Mouse (Mus musculus) thymus, postnatal 36 days (tissue): ENCODE measurements around the gene Dctpp1.
A peak's percentile ranks its signal among the peaks of the same experiment; 100 is the strongest.

Source experiments
- DNase-seq, 2 experiments: peaks; one replicate each; pipeline ENCODE4 v3.0.0; 2022; ENCODE audit warnings: mixed read lengths in 2 of 2

Dctpp1 gene

DNA sequence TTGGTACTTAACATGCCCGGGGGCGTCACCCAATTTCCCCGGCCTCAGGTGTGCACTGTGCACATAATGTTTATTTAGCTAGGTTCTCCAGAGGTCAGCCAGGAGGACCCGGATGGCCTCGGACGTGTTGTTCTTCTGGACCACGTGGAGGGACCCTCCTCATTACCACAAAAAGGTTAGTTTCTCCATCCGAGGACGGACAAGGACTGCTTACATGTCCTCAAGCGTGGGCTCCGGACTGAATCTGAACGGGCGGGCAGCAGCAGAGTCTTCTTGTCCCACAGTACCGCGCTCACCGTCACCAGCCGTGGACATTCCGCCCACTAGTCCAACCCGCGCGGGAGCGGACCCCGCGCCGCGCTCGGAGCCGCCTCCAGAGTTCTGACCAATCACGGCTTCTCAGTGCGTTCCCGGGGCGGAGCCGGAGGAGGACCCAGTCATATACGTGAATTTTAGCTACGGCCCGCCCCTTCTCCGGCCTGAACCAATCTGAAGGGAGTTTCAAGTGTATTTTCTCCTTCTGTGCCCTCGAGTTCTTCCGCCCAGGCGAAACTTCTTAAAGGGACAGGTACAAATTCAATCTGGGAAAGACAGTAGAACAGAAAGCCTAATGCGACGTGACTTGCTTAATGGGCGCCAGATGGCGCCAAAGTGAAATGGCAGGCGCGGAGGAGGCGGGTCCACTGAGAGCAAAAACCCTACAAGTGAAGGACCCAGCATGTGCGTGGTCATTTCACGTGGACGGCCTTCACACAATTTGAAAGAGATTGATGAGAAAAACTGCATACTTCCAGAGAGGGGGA, at the start of gene Dctpp1:
Dctpp1 (minus strand) TSS at position 401 of the 803 bp plus-strand sequence.
- DNase-seq = peak; percentile 96 to 98

DNA sequence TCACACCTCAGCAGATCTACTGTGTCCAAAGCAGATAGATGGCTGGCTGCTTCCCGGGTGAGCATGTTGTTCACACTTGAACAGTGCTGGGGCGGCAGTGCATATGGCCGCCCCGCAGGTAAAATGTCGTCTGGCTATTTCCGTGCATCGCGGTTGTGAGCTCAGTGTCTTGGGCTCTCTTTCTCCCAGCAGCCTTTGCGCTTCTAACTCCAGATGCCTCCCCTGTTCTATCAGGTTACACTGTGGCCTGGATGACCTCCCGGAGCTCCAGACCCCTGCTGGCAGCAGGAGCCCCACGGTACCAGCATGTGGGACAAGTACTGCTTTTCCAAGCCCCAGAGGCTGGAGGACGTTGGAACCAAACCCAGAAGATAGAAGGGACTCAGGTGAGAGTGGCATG, 49.4 kb upstream of the Dctpp1 start:
- no peak for DNase-seq

DNA sequence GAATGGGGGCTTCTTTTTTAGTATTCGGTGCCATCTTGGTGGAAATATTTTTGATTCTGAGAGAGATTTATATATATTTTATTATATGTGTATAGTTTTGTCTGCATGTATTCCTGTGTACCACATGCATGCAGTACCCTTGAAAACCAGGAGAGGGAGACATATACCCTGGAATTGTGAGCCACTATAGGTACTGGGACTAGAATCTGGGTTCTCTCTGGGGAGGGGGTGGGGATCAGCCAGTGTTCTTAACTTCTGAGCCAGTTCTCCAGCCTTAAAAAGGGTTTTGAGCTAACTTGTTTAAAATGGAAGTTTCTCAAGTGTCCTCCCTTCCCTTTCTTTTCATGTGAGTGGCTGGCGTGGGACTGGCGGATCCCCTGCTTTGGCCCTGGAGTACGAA, 48.4 kb upstream of the Dctpp1 start:
- no peak for DNase-seq

DNA sequence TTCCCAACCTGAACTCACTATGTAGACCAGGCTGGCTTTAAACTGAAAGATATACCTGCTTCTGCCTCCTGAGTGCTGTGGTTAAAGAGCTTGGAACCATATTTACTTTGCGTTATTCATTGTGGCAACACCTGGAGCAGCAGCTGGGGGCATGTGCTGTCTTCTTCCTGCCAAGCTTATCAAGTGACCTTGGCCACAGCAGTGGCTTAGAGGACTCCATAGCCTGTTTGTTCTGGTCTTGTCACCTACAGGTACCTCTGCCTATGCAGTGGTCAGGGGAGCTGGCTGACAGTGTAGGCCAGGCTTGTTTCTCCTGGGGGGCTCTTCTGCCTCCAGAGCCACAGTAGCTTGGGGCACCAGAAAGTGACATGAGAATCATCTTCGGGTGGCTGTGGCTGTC, 47.9 kb upstream of the Dctpp1 start:
- DNase-seq = peak; percentile 26 to 39

DNA sequence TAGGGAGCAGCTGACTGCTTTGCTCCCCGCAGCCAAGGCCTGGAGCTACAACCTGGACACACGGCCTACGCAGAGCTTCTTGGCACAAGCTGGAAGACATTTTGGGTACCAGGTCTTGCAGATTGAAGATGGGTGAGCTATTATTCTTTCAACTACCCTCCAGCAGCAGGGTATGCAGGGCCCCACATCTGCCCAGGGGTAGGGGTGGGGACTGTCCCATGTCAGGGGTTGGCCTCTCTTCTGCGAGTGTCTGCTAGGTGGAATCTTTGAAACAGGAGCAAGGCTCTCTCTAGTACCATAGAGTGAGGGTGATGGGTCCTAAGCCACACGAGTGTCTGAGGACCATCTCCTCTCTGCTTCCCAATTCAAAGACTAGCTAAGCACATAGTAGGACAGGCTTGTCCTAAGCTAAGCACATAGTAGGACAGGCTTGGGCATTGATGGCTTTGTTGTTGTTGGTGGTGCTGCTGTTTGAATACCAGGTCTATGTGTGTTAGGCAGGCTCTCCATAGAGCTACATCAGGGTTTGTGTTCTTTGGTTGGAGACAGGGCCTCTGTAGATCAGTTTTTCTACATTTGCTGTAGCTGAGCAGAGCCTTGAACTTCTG, 37.2 kb upstream of the Dctpp1 start:
- DNase-seq = no peak

DNA sequence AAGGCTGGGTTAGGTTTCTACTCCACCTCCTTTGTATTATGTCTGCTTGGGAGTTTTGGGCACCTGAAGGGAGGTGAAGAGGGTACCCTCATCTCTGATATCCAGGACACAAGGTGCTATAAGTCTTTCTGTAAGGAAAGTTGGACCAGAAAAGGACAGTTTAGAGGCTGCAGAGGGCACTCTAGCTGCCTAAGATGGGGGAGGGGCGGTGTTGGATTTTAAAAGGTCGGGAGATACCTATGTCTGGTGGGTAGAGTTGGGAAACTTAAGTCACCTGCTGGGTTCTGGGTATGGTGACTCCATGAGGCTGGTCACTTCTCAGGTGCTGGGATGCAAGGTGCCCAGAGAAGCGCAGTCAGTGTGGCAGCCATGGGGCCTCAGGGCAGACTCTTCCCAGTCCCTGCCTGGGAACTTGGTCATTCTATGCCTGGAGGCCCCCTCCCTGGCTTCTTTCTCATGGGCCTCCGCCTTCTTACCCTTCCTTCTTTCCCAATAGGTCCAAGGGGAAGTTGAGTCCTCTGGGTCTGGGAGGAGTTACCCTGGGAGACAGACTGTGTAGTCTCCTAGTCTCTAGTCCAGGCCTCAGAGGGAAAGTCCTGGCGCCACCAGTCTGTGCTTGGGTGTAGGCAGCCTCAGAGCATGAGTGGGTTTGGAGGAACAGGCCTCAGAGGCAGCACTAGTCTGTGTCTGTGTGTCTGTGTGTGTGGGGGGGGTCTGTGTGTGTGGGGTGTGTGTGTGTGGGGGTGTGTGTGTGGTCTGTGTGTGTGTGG, 36.5 kb upstream of the Dctpp1 start:
- DNase-seq = peak; percentile 47 to 60

DNA sequence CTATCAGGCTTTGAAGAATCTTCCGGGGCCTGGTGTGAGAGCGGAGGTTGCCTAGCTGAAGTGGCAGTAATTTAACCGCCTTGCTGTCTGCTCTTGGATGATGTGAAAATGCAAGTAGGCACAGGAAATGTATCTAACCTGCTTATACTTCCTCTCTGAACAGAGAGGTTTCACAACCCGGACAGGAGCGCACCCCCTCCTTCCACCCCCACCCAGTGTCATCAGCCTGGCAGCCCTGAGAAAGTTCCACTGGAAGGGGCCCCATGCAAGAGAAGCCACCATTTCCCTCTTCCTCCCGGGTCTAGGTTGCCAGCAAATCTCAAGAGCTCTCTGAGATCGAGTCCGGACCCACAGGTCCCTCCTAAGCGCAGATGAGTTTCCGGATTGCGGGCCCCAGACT, 35.6 kb upstream of the Dctpp1 start, which contains the start of gene Itgal:
Itgal (plus strand) TSS at position 163 of the 400 bp plus-strand sequence.
- peak; percentile 76 to 83 for DNase-seq

DNA sequence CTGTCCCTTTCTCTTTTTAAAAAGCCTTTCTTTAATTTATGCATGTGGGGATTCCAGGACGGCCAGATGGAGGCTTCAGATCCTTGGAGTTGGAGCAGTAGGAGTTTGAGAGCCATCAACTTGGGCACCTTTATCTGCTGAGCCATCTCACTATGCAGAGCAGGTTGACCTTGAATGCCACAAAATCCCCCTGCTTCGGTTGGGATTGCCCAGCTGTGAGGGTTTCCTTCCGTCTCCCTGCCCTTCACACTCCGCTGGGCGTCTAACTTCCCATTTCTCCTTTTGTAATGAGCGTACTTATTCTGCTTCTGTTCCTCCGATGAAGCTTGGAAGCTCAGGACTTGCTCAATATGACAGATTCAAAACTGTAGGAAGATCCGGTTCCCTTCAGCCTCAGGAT, 29.6 kb upstream of the Dctpp1 start:
- DNase-seq = no peak

DNA sequence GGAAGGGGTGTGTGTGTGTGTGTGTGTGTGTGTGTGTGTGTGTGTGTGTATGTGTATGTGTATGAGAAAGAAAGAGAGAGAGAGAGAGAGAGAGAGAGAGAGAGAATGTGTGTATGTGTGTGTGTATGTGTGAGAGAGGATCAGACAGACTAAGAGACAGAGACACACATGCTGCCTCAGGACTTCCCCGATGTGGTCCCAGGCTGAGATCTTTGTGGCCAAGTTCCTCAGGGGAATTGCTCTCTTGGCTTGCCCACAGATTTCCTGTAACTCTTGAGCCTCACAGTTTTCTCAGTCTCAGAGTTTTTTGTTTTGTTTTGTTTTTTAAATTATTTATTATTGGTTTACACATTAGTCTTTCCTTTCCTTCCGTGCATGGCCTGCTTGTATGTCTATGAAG, 28.8 kb upstream of the Dctpp1 start:
- DNase-seq = no peak

DNA sequence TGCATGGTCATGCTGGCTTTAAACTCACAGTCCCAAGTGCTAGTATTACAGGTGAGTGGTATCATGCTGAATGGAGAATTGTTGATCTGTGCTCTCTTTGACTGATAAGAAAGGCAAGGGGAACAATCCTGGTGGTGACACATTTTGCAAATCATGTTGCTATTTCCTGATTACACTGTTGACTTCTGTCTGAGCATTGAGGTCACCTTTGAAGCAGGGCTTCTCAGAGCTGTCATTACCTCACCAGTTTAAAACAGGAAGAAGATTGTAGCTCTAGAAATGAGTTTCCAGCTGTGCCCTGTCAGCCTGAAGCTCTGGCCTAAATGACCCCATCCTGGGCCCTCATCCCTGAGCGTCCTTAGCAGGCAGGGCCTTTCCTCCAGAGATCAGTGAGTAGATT, 27.4 kb upstream of the Dctpp1 start:
- no peak for DNase-seq

DNA sequence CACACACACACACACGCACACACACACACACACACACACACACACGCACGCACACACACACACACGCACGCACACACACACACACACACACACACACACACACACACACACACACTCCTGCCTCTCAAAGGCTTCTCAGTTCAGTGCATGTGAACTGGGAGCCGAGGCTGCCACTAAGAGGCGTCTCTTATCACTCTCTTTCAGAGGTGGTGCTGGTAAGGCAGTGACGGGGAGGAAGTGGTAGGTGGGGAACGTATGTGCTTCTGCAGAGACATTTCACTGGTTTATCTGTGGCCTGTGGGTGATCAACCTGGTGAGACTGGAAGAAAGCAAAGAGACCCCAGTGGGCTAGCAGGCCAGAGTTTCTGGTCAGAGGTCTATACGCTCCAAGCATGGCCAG, 24.6 kb upstream of the Dctpp1 start:
- DNase-seq = peak; percentile 56 to 71

DNA sequence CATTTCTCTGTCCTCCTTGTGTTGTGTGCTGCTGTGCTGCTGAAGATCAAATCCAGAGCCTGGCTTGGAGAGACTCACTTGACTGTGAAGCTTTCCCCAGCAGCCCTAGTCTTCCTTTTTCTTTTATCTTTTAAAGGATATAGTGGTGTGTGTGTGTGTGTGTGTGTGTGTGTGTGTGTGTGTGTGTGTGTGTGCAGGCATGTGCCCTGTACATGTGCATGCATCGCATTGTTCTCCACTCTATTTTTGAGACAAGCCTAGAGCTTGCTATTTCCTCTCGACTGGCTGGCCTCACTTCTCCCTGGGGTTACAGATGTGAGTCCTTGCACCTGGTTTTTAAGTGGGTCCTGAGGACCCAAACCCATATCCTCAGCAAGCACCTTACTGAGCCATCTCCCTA, 21.7 kb upstream of the Dctpp1 start:
- peak; percentile 58 to 63 for DNase-seq

DNA sequence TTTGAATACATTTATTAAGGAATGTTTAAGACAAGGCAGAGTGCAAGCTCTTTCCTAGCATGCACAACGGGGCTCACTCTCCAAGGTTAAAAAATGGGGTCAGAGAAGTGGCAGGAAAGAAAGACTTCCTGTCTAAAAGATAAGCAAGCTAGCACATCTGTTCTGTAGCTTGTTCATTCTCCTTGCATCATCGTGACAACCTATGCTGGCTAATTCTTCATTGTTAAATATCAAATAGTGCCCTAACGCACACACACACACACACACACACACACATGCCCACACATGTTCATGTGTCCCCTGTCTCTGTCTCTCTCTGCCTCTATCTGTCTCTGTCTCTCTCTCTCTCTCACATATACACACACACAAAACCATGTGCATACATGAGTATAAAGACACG, 20.6 kb upstream of the Dctpp1 start:
- peak; percentile 33 to 46 for DNase-seq

DNA sequence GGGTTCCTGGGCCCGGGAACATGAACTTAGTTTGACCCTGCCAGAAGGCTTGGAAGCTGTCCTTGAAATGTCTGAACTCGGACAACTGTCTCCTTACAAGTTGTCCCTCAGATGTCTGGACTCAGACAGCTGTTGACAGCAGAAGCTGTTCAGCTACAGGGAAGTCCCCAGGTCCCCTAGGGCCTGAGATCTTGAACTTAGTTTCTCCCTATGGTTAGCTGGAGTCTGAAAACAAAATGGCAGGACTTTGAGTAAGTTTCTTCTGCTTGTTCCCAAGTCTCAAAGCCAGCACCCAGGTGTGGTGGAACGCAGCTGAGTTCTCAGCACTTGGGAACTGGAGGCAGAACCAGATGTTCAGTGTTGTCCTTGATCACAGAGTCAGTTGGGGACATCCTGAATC, 19.6 kb upstream of the Dctpp1 start:
- peak; percentile 43 to 59 for DNase-seq

DNA sequence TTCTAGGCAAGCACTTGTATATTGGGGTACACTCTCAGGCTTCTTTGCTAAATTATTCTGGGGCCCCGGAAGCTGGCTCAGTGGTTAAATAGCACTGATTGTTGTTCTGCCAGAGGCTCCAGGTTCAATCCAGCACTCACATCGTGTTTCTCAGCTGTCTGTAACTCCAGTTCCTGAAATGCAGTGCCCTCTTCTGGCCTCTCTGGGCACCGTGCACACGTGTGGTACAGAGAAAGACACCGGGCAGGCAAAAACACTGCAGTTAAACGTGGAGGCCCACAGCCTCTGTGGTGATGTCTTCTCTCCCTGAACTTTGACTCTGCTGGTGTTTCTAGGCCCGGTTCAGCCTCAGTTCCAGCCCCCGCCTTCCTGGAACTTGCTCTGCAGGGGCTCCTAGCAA, 17.8 kb upstream of the Dctpp1 start:
- peak; percentile 78 to 82 for DNase-seq

DNA sequence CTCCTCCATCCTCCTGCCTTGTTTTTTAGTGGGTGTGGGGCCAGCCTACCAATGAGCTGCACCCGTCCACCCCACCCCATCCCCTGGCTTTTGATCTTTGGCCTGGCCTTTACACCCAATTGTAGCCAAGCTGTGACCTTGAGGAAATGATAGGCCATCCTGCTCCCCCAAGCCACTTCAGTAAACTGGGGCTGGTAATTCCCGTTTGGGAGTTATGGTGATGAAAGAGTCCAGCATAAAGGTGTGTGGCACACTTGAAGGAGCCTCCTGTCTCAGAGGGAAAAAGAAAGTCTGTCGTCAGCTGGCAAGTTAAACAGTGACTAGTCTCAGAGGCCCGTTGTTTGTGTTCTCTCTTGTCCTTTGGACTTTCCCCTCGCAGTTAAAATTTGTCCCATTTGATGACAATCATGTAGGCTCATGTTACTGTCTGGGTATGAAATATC, 16.0 kb upstream of the Dctpp1 start:
- no peak for DNase-seq

DNA sequence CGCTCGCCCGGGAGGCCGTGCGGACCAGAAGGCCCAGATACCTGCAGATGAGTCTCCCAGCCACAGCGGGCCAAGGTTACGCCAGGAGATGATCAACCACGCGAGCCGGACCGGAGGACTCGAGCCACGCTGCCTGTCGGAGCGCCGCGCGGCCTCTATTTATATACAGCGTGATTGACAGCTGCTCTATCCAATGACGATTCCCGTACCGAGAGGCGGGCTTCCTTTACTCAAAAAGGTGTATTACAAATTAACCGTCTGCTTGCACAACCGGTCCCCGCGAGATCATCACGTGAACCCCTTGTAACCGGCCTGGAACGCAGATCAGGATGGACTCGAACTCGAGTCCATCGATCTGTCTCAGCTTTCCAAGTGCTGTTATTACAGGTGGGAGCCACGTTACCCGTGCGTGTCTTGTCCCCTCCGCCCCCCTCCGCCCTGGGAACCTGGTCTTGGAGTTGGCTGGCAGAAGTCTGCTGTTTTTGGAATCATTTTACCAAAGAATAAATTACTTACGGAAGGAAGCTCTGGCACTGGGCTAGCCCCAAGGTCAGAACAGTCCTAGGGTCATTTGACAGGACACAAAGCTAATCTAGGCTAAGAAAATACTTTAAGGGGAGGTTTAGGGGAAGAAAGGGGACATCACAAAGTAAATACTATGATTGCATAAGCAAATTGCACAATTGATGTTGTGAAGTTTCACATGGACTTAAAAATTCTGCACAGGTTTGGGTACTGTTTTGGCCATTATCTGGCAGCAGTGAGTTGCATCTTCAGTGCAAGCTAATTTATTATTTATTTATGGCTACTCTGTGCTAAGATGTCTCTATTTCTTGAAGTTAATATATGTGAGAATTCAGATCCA, 13.6 kb upstream of the Dctpp1 start, which contains the start of gene Sephs2:
Sephs2 (minus strand) TSS at position 131 of the 865 bp plus-strand sequence.
- DNase-seq = peak; percentile 91 to 95

DNA sequence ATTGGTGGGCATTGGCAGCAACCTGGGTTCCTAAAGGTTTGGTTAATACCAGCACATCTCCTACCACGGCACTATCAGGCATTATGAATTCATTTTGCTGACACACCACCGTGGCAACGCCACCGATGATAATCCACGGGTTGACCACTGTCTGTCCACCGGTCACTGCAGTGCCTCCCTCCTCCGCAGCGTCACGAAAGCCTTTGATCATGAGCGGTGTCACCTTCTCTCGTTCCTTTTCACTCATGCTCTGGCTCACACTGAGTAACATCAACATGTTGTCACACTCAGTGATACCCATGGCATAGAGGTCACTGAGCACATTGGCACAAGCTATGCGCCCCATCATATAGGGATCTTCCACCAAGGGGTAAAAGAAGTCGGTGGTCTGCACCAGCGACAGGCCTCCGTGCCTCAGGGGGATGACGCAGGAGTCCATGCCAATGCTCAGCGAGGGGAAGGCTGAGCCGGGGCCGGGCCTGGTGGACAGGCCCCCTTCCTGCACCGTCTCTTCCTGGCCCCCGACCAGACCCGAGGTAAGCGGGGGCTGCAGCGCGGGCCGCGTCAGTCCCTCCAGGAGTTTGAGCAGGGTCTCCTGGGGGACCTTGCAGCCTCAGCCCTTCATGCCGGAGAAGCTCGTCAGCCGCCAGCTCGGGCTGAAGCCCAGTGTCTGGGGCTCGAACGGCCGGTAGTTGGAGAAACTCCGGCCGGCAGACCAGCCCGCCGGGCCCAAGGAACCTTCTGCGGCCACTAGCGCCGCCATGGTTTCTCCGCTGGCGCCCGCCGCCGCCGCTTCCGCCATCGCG, 12.8 kb upstream of the Dctpp1 start:
- peak in 1 of 2 experiments; percentile 63 for DNase-seq

DNA sequence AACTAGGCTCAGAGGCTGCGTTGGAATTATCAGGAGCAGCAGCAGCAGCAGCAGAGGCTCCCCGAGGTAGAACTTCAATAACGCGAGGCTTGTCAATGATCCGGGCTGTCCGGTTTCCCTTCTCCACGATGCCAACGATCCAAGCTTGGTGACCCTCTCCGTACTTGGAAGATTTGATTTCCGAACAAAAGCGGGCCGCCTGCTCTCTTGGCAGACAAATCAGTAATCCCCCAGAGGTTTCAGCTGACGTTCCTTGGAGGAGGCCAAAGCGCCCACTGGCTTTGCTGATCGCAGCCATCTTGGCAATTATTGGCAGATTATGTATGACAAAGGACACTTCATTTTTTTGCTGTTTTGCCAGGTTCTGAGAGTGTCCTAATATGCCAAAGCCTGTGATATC, 12.1 kb upstream of the Dctpp1 start:
- no peak for DNase-seq

DNA sequence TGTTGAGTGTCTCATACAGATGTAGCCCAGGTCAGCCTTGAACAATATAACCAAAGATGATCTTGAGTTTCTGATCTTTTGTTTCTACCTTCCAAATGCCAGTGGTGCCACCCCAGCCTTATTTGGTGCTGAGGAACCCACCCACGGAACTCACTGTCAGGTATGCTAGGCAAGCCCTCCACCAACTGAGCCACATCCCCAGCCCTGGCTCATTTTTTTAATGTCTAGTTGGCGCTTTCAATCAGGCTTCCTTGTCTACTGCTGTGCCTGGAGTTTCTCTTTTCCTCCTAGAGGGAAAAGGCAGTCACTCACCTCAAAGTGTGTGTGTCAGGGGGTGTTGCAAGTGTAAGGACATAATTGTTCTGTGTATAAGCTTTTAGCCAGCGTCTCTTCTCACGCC, 10.6 kb upstream of the Dctpp1 start:
- DNase-seq = no peak

DNA sequence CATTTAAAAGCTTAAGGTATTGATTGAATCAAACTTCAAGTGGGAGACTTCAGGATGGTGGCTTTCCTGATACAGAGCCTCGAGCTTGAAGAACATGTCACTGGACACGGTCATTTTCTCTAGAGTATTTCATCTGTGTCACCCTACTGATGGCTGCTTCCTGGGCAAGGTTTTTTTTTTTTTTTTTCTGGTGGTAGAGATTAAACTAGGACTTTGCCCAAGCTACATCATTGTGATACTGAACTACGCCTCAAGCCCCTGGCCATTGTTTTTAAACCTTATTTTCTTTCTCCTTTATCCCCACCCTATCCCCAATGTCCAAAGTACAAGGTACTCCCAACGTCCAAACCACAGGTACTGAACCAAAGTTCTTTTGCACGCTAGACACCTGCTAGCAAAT, 10.2 kb upstream of the Dctpp1 start:
- no peak for DNase-seq

DNA sequence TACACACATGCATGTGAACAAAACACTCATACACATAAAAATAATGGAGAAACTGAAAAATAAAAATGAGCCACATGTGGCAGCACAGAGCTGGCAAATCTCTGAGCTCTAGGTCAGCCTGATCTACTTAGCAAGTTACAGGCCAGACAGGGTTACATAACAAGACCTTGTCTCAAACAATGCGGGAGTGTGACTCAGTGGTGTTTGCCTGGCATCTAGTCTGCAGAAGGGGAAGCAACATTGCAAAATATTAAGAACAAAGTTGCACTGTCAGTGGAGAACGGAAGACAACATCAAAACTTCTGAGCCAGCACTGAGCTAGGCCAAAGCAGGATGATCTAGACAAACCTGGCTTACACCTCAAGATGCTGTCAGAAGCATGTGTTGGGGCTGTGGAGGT, 9.7 kb upstream of the Dctpp1 start:
- no peak for DNase-seq
